Mouse (Mus musculus) hindbrain, postnatal 0 days (tissue): Measurements from ENCODE around the gene Dlgap1. TPM values are rescaled to one million over a fixed set of nuclear protein-coding genes. Genes with fewer than 3 reads are reported as not detected.
"Not testable (repeated sequence)": the region's sequence is repeated elsewhere in the genome, so short reads cannot be mapped to it uniquely, and the experiment has no call there.

Experiments
- ATAC-seq: fragments of 200-750 bp; cut with Nextera tagmentation; 2 replicates; pipeline ENCODE4 v1.8.0; 2017; ENCODE audit warnings: mild to moderate bottlenecking, moderate TSS enrichment, moderate library complexity
- DNase-seq: peaks from one replicate; pipeline ENCODE4 v3.0.0-alpha.2; 2015; ENCODE audit warnings: low spot score
- H3K27ac ChIP-seq: fragments of 300-500 bp; sonication (generic); 2 replicates; pipeline ENCODE4 v1.5.1; 2014; ENCODE audit warnings: mild to moderate bottlenecking
- H3K27me3 ChIP-seq: fragments of 300-500 bp; sonication (generic); 2 replicates; pipeline ENCODE4 v1.6.1; 2014; ENCODE audit warnings: low read length, mixed read lengths; ENCODE audit not compliant: insufficient read depth
- H3K36me3 ChIP-seq: fragments of 300-500 bp; sonication (generic); 2 replicates; pipeline ENCODE4 v1.6.1; 2014; ENCODE audit warnings: low read length, mixed read lengths; ENCODE audit not compliant: insufficient read depth
- H3K4me1 ChIP-seq: fragments of 300-500 bp; sonication (generic); 2 replicates; pipeline ENCODE4 v1.6.1; 2014; ENCODE audit warnings: antibody characterized with exemption, low read length, mixed read lengths; ENCODE audit not compliant: insufficient read depth
- H3K4me2 ChIP-seq: fragments of 300-500 bp; sonication (generic); 2 replicates; pipeline ENCODE4 v1.6.1; 2014; ENCODE audit warnings: low read depth, mild to moderate bottlenecking, low read length, moderate library complexity, mixed read lengths
- H3K4me3 ChIP-seq: fragments of 300-500 bp; sonication (generic); 2 replicates; pipeline ENCODE4 v1.5.1; 2014; ENCODE audit warnings: low read length
- H3K9ac ChIP-seq: fragments of 300-500 bp; sonication (generic); replicated peaks from 2 replicates; pipeline ENCODE4 v1.6.1; 2014; ENCODE audit warnings: mild to moderate bottlenecking, low read length, moderate library complexity, mixed read lengths
- H3K9me3 ChIP-seq: fragments of 300-500 bp; sonication (generic); 2 replicates; pipeline ENCODE4 v1.6.1; 2016; ENCODE audit warnings: low read length, mixed read lengths
- CTCF ChIP-seq: IDR thresholded peaks from 2 replicates; pipeline ENCODE4 v1.5.1; 2016; ENCODE audit warnings: antibody characterized with exemption, control low read depth, low read depth
- WGBS: fragments of 180-500 bp; shearing (Covaris S2); extraction: QIAGEN DNeasy Blood & Tissue Kit; methylation state at CpG from one replicate; pipeline ENCODE4 v1.1.7; 2014; 5-methylcytosine and 5-hydroxymethylcytosine counted together
- polyA plus RNA-seq: library from polyadenylated mRNA; unstranded; fragments of >200 nt; fragmentation: Nextera tagmentation; extraction: Ambion mirVana; gene quantifications from 2 replicates; pipeline ENCODE4 v1.2.1, GENCODE M21; 2015
- total RNA-seq: library from RNA; depleted of rRNA; stranded (reverse); fragments of >200 nt; gene quantifications from 2 replicates; pipeline ENCODE4 v1.2.3, GENCODE M21; 2014

Gene Dlgap1
- total and polyA plus RNA-seq, 2 experiments from 2014 or later, result 33.8 to 117 TPM

DNA sequence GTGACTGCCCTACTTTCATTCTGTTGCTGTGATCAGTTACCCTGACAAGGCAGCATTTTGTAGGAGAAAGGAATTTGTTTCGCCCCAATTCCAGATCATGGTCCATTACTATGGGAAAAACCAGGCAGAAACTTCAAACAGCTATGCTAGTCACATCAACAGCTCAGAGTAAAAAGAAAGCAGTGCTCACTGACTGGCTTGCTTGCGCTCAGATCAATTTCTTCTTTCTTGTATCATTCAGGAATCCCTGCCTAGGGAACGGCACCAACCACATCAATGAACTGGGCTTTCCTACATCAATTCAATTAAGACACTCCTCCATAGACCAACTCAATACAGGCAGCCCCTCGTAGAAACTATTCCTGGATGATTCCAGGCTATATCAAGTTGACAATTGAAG is 572.9 kb downstream of the Dlgap1 start:
- no peaks in the 10 kb centered on the region for H3K4me1 ChIP-seq
- no peak overlapping the region for H3K4me2 ChIP-seq
- 74% methylated on average over 4 of the region's 4 CpGs for WGBS
- no peaks in the 10 kb centered on the region for H3K9me3 ChIP-seq
- H3K9ac ChIP-seq, result no peak overlapping the region
- DNase-seq, result no peak
- no peak overlapping the region for H3K27ac ChIP-seq
- TF ChIP-seq CTCF, result no peak
- H3K27me3 ChIP-seq, result no peaks in the 10 kb centered on the region
- ATAC-seq, result no peak
- H3K36me3 ChIP-seq, result no peaks in the 10 kb centered on the region
- H3K4me3 ChIP-seq, result no peak overlapping the region

DNA sequence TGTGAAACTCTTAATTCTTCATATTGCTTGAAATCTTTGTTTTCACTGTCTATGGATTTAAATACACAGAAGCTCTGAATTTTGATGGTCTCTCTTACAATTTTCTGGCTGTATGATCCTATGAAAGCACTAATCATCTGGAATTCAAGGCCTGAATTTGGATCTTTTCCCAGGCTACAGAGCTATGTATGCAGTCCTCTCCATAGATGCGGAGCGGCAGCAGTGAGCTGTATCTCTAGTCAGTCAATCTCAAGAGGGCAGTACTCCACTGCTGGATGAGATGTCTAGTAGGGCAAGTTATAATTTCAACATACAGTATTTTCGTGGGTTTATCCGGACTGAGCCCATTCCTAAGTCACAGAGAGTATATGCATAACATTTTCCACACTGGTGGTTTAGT is 581.9 kb downstream of the Dlgap1 start:
- H3K27ac ChIP-seq, result no peak overlapping the region
- TF ChIP-seq CTCF, result no peak; the same call in 1 of the 2 replicates
- no peaks in the 10 kb centered on the region for H3K4me1 ChIP-seq
- no peaks in the 10 kb centered on the region for H3K27me3 ChIP-seq
- H3K4me3 ChIP-seq, result no peak overlapping the region
- H3K4me2 ChIP-seq, result no peak overlapping the region
- no peaks in the 10 kb centered on the region for H3K36me3 ChIP-seq
- DNase-seq (peak; percentile 52), ATAC-seq (no peak)
- whole genome bisulfite sequencing, result 75% methylated on average over 4 of the region's 4 CpGs
- H3K9me3 ChIP-seq, result no peaks in the 10 kb centered on the region
- no peak overlapping the region for H3K9ac ChIP-seq

DNA sequence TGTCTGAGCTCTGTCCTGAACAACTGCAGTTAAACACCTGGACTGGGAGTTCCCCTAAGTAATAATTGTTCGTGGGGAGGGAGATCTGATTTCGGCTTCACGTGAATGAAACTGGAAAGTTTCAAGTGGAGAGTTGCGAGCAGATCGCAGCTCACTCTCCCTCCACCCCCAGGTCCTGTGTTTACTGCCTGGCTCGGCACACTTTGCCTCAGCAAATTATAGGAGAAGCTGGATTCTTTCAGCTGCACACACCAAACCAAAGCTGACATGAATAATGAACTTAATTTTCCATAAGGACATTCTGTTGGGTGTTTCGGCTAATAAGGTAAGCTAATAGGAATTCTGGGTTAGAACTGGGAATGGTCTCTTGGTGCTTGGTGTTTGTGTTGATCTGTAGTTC is 592.7 kb downstream of the Dlgap1 start:
- WGBS, result 69% methylated on average over 7 of the region's 7 CpGs
- DNase-seq (no peak), ATAC-seq (no peak)
- Histone ChIP-seq H3K9me3 (no peaks in the 10 kb centered on the region), H3K4me3 (no peak overlapping the region), H3K4me2 (no peak overlapping the region), H3K27ac (no peak overlapping the region), H3K4me1 (no peaks in the 10 kb centered on the region), H3K9ac (no peak overlapping the region), H3K27me3 (no peaks in the 10 kb centered on the region), H3K36me3 (no peaks in the 10 kb centered on the region)
- no peak for TF ChIP-seq CTCF

DNA sequence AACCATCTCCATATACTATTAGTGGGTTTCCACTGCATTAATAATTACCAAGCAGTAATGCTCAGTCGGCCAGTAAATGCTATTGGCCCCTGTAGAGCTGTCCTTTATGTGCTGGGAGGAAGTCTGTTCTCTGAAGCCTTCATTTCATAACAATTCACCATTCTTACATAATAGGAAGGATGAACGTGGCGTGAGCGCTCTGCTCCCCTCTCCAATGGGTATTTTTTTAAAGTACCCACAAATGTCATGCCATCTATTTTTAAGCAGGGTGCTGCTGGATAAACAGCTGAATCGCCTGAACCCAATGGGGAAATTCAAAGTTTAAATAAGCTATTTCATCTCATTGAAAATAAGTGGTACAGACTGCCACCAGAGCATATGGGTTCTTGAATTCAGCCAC is 602.0 kb downstream of the Dlgap1 start:
- Histone ChIP-seq H3K9me3 (no peaks in the 10 kb centered on the region), H3K9ac (no peak overlapping the region), H3K4me1 (no peaks in the 10 kb centered on the region), H3K4me2 (no peak overlapping the region), H3K27ac (no peak overlapping the region), H3K36me3 (no peaks in the 10 kb centered on the region), H3K4me3 (no peak overlapping the region), H3K27me3 (no peaks in the 10 kb centered on the region)
- no peak for TF ChIP-seq CTCF
- ATAC-seq (no peak), DNase-seq (no peak)
- WGBS, result 63% methylated on average over 5 of the region's 5 CpGs

DNA sequence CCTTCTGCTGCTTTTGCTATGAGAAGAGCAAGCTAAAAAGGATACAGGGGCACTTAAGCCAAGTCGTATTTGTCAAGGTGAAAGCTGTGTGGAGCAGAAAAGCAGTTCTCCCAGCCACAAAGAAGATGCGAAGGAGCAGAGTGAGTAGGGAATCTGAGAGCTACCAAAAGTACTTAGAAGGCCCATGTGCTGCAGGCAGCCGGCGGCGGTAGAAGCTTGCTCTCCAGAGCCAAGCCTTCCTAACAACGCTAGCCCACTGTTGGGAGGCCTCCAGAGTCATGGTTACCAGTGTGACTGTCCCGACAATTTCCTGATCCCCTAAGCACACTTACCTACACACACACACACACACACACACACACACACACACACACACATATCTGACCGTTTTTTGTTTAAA is 614.2 kb downstream of the Dlgap1 start:
- no peaks in the 10 kb centered on the region for H3K36me3 ChIP-seq
- DNase-seq (no peak), ATAC-seq (no peak)
- no peak overlapping the region for H3K9ac ChIP-seq
- WGBS, result 70% methylated on average over 8 of the region's 8 CpGs
- H3K27me3 ChIP-seq, result no peaks in the 10 kb centered on the region
- TF ChIP-seq CTCF, result no peak
- no peaks in the 10 kb centered on the region for H3K9me3 ChIP-seq
- H3K4me2 ChIP-seq, result no peak overlapping the region
- no peaks in the 10 kb centered on the region for H3K4me1 ChIP-seq
- no peak overlapping the region for H3K4me3 ChIP-seq
- H3K27ac ChIP-seq, result no peak overlapping the region

DNA sequence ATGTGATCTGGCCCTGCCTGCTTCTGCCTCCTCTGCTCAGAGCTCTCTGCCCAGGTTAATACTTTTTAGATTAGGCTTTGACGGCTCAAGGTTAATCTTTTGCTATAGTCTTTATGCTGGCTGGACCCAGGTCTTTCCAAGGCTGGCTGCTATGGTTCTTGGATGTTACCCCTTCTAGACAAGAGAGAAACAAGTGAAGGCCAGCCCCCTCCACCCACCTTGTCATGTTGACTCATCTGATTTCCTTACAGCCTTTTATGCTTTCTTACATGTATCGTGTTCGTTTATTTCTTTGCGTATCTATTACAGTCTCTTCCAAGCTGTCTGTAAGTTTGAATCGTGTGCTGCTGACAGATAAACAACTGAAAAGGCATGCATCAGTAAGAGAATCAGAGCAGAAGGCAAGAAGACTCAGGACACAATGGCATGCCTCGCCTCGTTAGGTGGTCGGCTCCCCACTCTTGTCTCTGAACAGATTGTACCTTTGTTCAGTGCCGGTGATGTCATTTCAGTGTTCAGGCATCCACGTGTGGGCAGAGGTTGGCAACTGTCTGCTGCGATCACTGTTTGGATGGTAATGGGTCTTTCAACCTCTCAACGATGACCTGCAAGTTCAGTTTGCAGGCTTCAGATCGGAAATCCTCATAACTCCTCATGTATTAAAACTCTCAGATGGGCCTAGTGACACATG is 618.0 kb downstream of the Dlgap1 start:
- Histone ChIP-seq H3K4me2 (no peak overlapping the region), H3K36me3 (no peaks in the 10 kb centered on the region), H3K4me3 (no peak overlapping the region), H3K4me1 (0 out of 2 replicates have a peak, but pooled peaks cover 8% of the 10 kb centered on the region), H3K9me3 (no peaks in the 10 kb centered on the region), H3K27me3 (no peaks in the 10 kb centered on the region), H3K9ac (no peak overlapping the region), H3K27ac (no peak overlapping the region)
- no peak for TF ChIP-seq CTCF
- no peak for ATAC-seq
- WGBS, result 72% methylated on average over 13 of the region's 13 CpGs
- no peak for DNase-seq

DNA sequence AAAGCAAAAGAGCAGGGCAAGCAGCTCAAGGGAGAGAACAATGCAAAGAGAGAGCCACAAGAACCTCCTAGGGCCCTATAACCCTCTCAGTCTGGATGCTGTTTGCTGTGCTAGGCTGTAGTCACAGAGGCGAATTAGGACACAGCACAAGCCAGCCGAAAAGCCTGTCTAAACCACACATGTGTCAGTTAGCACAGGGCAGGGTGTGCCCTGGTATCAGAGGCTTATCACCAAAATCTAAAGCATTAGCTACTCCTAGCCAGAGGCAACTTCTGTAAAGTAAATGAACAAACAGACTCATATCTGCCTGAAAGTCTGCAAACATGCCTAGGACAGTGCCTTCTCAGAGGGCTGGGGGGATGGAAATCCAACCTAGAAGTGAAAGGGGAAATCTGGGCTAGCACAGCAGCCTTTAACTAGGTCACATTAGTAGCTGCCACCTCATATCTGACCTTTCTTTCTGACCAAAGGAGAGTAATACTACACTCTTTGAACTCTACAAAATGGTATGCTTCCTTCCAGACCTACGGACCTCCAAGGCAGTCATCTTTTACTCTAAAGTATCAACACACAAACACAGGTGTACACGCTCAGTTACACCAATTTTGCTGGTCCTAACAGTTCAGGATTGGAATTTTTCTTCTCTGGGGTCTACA is 619.2 kb downstream of the Dlgap1 start:
- H3K9ac ChIP-seq, H3K4me3 ChIP-seq, H3K27me3 ChIP-seq, H3K36me3 ChIP-seq, H3K4me2 ChIP-seq, H3K27ac ChIP-seq, H3K4me1 ChIP-seq, ATAC-seq, DNase-seq, H3K9me3 ChIP-seq: not testable (repeated sequence)
- WGBS, result 87% methylated on average over 2 of the region's 4 CpGs
